Mouse (Mus musculus): ENCODE measurements around the gene Ift80.
"Not testable (repeated sequence)": the region's sequence is repeated elsewhere in the genome, so short reads cannot be mapped to it uniquely, and the experiment has no call there.

The Ift80 gene

GRCm38 (mm10) chr3:68986550-68986949, 17.8 kb downstream of the Ift80 start:
- no peak for DNase-seq (ENCODE audit: low spot score)

- no peak for DNase-seq (ENCODE audit: low spot score)
Measured at GRCm38 (mm10) chr3:68980898-68981297, 23.5 kb downstream of the Ift80 start.

- DNase-seq (ENCODE audit: low spot score): peak; percentile 65
Measured at GRCm38 (mm10) chr3:68979187-68979586, 25.2 kb downstream of the Ift80 start.

- DNase-seq (ENCODE audit: low spot score): no peak
Measured at GRCm38 (mm10) chr3:68977696-68978095, 26.7 kb downstream of the Ift80 start.

GRCm38 (mm10) chr3:68975533-68976490, 28.6 kb downstream of the Ift80 start:
- peak; percentile 51 for DNase-seq (ENCODE audit: low spot score)

GRCm38 (mm10) chr3:68974639-68975532, 29.5 kb downstream of the Ift80 start:
- no peak for DNase-seq (ENCODE audit: low spot score)

- DNase-seq (ENCODE audit: low spot score): no peak
Measured at GRCm38 (mm10) chr3:68973574-68973973, 30.8 kb downstream of the Ift80 start.

GRCm38 (mm10) chr3:68969091-68969590, 35.2 kb downstream of the Ift80 start:
- no peak for DNase-seq (ENCODE audit: low spot score)

GRCm38 (mm10) chr3:68967404-68967803, 37.0 kb downstream of the Ift80 start:
- DNase-seq (ENCODE audit: low spot score): no peak

GRCm38 (mm10) chr3:68966527-68967285, 37.7 kb downstream of the Ift80 start:
- no peak for DNase-seq (ENCODE audit: low spot score)

GRCm38 (mm10) chr3:68964682-68965081, 39.7 kb downstream of the Ift80 start:
- DNase-seq (ENCODE audit: low spot score): peak; percentile 55

GRCm38 (mm10) chr3:68957413-68957812, 47.0 kb downstream of the Ift80 start:
- no peak for DNase-seq (ENCODE audit: low spot score)

- DNase-seq (ENCODE audit: low spot score): no peak
Measured at GRCm38 (mm10) chr3:68956454-68956853, 47.9 kb downstream of the Ift80 start.

- DNase-seq (ENCODE audit: low spot score): peak; percentile 48
Measured at GRCm38 (mm10) chr3:68954487-68954886, 49.9 kb downstream of the Ift80 start.

- no peak for DNase-seq (ENCODE audit: low spot score)
Measured at GRCm38 (mm10) chr3:68952707-68953106, 51.7 kb downstream of the Ift80 start.

GRCm38 (mm10) chr3:68951971-68952370, 52.4 kb downstream of the Ift80 start:
- not testable (repeated sequence) for DNase-seq (ENCODE audit: low spot score)

- no peak for DNase-seq (ENCODE audit: low spot score)
Measured at GRCm38 (mm10) chr3:68949381-68949780, 55.0 kb downstream of the Ift80 start.

- DNase-seq (ENCODE audit: low spot score): no peak
Measured at GRCm38 (mm10) chr3:68948918-68949317, 55.5 kb downstream of the Ift80 start.

- no peak for DNase-seq (ENCODE audit: low spot score)
Measured at GRCm38 (mm10) chr3:68941867-68942266, 62.5 kb downstream of the Ift80 start.

- no peak for DNase-seq (ENCODE audit: low spot score)
Measured at GRCm38 (mm10) chr3:68940311-68940710, 64.1 kb downstream of the Ift80 start.

GRCm38 (mm10) chr3:68939312-68939711, 65.1 kb downstream of the Ift80 start:
- DNase-seq (ENCODE audit: low spot score): no peak

GRCm38 (mm10) chr3:68936709-68937108, 67.7 kb downstream of the Ift80 start:
- DNase-seq (ENCODE audit: low spot score): no peak
